ENCODE assay signal across 10 mouse cellular contexts in genomic region chr4:62696699-62697404, GRCm38 (mm10).
DNase-seq lines count a peak whose midpoint lies in the region; ATAC-seq and TF ChIP-seq lines count a peak whose summit lies in the region.
"Had no signal": no experiment of that assay in that cellular context is flagged by ENCODE, and none has a peak within 500 bp of the region (broad histone marks: within the 10 kb centered on the region; RNA-seq: fewer than 3 reads in every experiment).

No protein-coding gene starts in this region.

- TF ChIP-seq CTCF in intestine, postnatal 0 days (IDR thresholded peaks at IDR 0.05; ENCODE audit: low read depth): no peak

- H3K4me3 ChIP-seq in intestine, embryonic 15.5 days (replicated peaks): no peak overlapping the region
- no peak overlapping the region for H3K4me3 ChIP-seq in intestine, postnatal 0 days (ENCODE audit: low read depth, low read length)
- H3K4me3 ChIP-seq in forebrain, embryonic 11.5 days (ENCODE audit: low read depth, low read length): no peak overlapping the region
- H3K4me3 ChIP-seq: embryonic facial prominence, embryonic 12.5 days; limb, embryonic 12.5 days had no signal

- peak overlapping the region; percentile 40 for H3K27ac ChIP-seq in intestine, embryonic 15.5 days
- H3K27ac ChIP-seq in intestine, postnatal 0 days (ENCODE audit: low read depth, low read length): no peak overlapping the region; the same call in 1 of the 2 replicates
- no peak overlapping the region for H3K27ac ChIP-seq in forebrain, embryonic 11.5 days (ENCODE audit: low read depth, low read length)
- H3K27ac ChIP-seq: embryonic facial prominence, embryonic 12.5 days; limb, embryonic 12.5 days had no signal

- DNase-seq in adrenal gland, postnatal 14 days: peak; percentile 76
- DNase-seq in gastrocnemius, postnatal 10 days: peak; percentile 65
- peak; percentile 38 to 73 for DNase-seq in kidney, postnatal 36 days
- peak; percentile 57 for DNase-seq in testis, postnatal 14 days (ENCODE audit: low spot score)
- no peak for DNase-seq in forebrain, embryonic 11.5 days (ENCODE audit: low spot score)
- no peak for DNase-seq in spleen, postnatal 14 days (ENCODE audit: low spot score in 2 of 2)

- WGBS in intestine, embryonic 15.5 days: 51% methylated on average over 7 of the region's 7 CpGs
- 63% methylated on average over 7 of the region's 7 CpGs for WGBS in intestine, postnatal 0 days
- 75% methylated on average over 7 of the region's 7 CpGs for WGBS in forebrain, embryonic 11.5 days

- H3K9me3 ChIP-seq in intestine, embryonic 15.5 days: no peaks in the 10 kb centered on the region
- no peaks in the 10 kb centered on the region for H3K9me3 ChIP-seq in intestine, postnatal 0 days (ENCODE audit: control insufficient read depth)
- no peaks in the 10 kb centered on the region for H3K9me3 ChIP-seq in forebrain, embryonic 11.5 days (ENCODE audit: control insufficient read depth, low read length)
- H3K9me3 ChIP-seq: embryonic facial prominence, embryonic 12.5 days; limb, embryonic 12.5 days had no signal

- no peaks in the 10 kb centered on the region for H3K27me3 ChIP-seq in intestine, embryonic 15.5 days (replicated peaks)
- H3K27me3 ChIP-seq in intestine, postnatal 0 days (replicated peaks; ENCODE audit: control insufficient read depth, insufficient read depth, low read length): no peaks in the 10 kb centered on the region
- no peaks in the 10 kb centered on the region for H3K27me3 ChIP-seq in forebrain, embryonic 11.5 days (ENCODE audit: control insufficient read depth, insufficient read depth, low read length)
- H3K27me3 ChIP-seq: embryonic facial prominence, embryonic 12.5 days; limb, embryonic 12.5 days had no signal

- no peak for ATAC-seq in intestine, embryonic 15.5 days
- no peak for ATAC-seq in intestine, postnatal 0 days
- no peak for ATAC-seq in forebrain, embryonic 11.5 days (replicated peaks; ENCODE audit: low FRiP score)

- H3K4me2 ChIP-seq in intestine, embryonic 15.5 days (replicated peaks): no peak overlapping the region
- H3K4me2 ChIP-seq in intestine, postnatal 0 days (replicated peaks; ENCODE audit: low read depth): no peak overlapping the region
- H3K4me2 ChIP-seq in forebrain, embryonic 11.5 days (ENCODE audit: low read depth, low read length, severe bottlenecking): no peak overlapping the region
- H3K4me2 ChIP-seq: embryonic facial prominence, embryonic 12.5 days; limb, embryonic 12.5 days had no signal

- H3K4me1 ChIP-seq in intestine, embryonic 15.5 days (replicated peaks): peaks cover 59% of the 10 kb centered on the region
- H3K4me1 ChIP-seq in intestine, postnatal 0 days (replicated peaks; ENCODE audit: control insufficient read depth, insufficient read depth, low read length): peaks cover 9% of the 10 kb centered on the region; the same call in 1 of the 2 replicates
- H3K4me1 ChIP-seq in forebrain, embryonic 11.5 days (replicated peaks; ENCODE audit: control insufficient read depth, insufficient read depth, low read length): peaks cover 4% of the 10 kb centered on the region; the same call in 1 of the 2 replicates

- no peak overlapping the region for H3K9ac ChIP-seq in intestine, embryonic 15.5 days
- H3K9ac ChIP-seq in intestine, postnatal 0 days (ENCODE audit: low read depth, low read length): no peak overlapping the region
- H3K9ac ChIP-seq in forebrain, embryonic 11.5 days (ENCODE audit: low read length): no peak overlapping the region
- H3K9ac ChIP-seq: embryonic facial prominence, embryonic 12.5 days; limb, embryonic 12.5 days had no signal

- H3K36me3 ChIP-seq in intestine, embryonic 15.5 days: peaks cover 14% of the 10 kb centered on the region
- peaks cover 45% of the 10 kb centered on the region for H3K36me3 ChIP-seq in intestine, postnatal 0 days (ENCODE audit: control insufficient read depth, insufficient read depth)
- no peaks in the 10 kb centered on the region; the same call in 1 of the 2 replicates for H3K36me3 ChIP-seq in forebrain, embryonic 11.5 days (ENCODE audit: control insufficient read depth, insufficient read depth, low read length)

Comparison
In these comparisons a context has a peak if more than half of its experiments do, and no peak if none do; other contexts are left out.
1. DNase-seq: peak in adrenal gland, postnatal 14 days (single experiment), gastrocnemius, postnatal 10 days (single experiment), kidney, postnatal 36 days (2 of 2) and testis, postnatal 14 days (single experiment); none in forebrain, embryonic 11.5 days (single experiment) and spleen, postnatal 14 days (0 of 2).